Mouse (Mus musculus) forebrain, embryonic 12.5 days (tissue): ENCODE measurements at regions not wholly inside any gene's neighbourhood (a gene's known extent, or its start where the extent isn't known, plus 50 kb on each side); places are given as distances from the start of the nearest gene placed in this dataset.

Experiments
- ATAC-seq: fragments of 200-750 bp; cut with Nextera tagmentation; 2 replicates; pipeline ENCODE4 v1.8.0; 2017; ENCODE audit warnings: moderate TSS enrichment; ENCODE audit not compliant: low FRiP score
- H3K27ac ChIP-seq: fragments of 300-500 bp; sonication (generic); 2 replicates; pipeline ENCODE4 v1.5.1; 2016; ENCODE audit warnings: mild to moderate bottlenecking
- H3K27me3 ChIP-seq: fragments of 300-500 bp; sonication (generic); 2 replicates; pipeline ENCODE4 v1.6.1; 2016; ENCODE audit warnings: mild to moderate bottlenecking
- H3K36me3 ChIP-seq: fragments of 300-500 bp; sonication (generic); replicated peaks from 2 replicates; pipeline ENCODE4 v1.6.1; 2016; ENCODE audit warnings: mild to moderate bottlenecking
- H3K4me1 ChIP-seq: fragments of 300-500 bp; sonication (generic); 2 replicates; pipeline ENCODE4 v1.6.1; 2016
- H3K4me2 ChIP-seq: fragments of 300-500 bp; sonication (generic); 2 replicates; pipeline ENCODE4 v1.6.1; 2016; ENCODE audit warnings: mild to moderate bottlenecking, moderate library complexity
- H3K4me3 ChIP-seq: fragments of 300-500 bp; sonication (generic); replicated peaks from 2 replicates; pipeline ENCODE4 v1.5.1; 2016; ENCODE audit warnings: mild to moderate bottlenecking
- H3K9ac ChIP-seq: fragments of 300-500 bp; sonication (generic); 2 replicates; pipeline ENCODE4 v1.6.1; 2016; ENCODE audit warnings: mild to moderate bottlenecking
- H3K9me3 ChIP-seq: fragments of 300-500 bp; sonication (generic); 2 replicates; pipeline ENCODE4 v1.6.1; 2016
- whole genome bisulfite sequencing: fragments of 180-500 bp; shearing (Covaris S2); methylation state at CpG from one replicate; pipeline ENCODE4 v1.1.7; 2016; 5-methylcytosine and 5-hydroxymethylcytosine counted together

GRCm38 (mm10) chr3:34485345-34486223 lies 164.6 kb upstream of the Sox2 start:
- H3K27ac ChIP-seq, result no peak overlapping the region
- H3K4me3 ChIP-seq, result no peak overlapping the region
- 39% methylated on average over 15 of the region's 15 CpGs for WGBS
- H3K36me3 ChIP-seq, result no peaks in the 10 kb centered on the region
- H3K4me1 ChIP-seq, result peaks cover 29% of the 10 kb centered on the region
- no peak overlapping the region for H3K9ac ChIP-seq
- peaks cover 16% of the 10 kb centered on the region for H3K27me3 ChIP-seq
- H3K4me2 ChIP-seq, result no peak overlapping the region
- H3K9me3 ChIP-seq, result no peaks in the 10 kb centered on the region
- ATAC-seq, result no peak

GRCm38 (mm10) chr3:34483934-34484333 lies 166.3 kb upstream of the Sox2 start:
- Histone ChIP-seq H3K4me1 (peaks cover 29% of the 10 kb centered on the region), H3K27ac (no peak overlapping the region), H3K36me3 (no peaks in the 10 kb centered on the region), H3K9ac (no peak overlapping the region), H3K27me3 (peaks cover 16% of the 10 kb centered on the region), H3K9me3 (no peaks in the 10 kb centered on the region), H3K4me3 (no peak overlapping the region), H3K4me2 (no peak overlapping the region)
- WGBS, result 80% methylated on average over 3 of the region's 3 CpGs
- ATAC-seq, result no peak

DNA sequence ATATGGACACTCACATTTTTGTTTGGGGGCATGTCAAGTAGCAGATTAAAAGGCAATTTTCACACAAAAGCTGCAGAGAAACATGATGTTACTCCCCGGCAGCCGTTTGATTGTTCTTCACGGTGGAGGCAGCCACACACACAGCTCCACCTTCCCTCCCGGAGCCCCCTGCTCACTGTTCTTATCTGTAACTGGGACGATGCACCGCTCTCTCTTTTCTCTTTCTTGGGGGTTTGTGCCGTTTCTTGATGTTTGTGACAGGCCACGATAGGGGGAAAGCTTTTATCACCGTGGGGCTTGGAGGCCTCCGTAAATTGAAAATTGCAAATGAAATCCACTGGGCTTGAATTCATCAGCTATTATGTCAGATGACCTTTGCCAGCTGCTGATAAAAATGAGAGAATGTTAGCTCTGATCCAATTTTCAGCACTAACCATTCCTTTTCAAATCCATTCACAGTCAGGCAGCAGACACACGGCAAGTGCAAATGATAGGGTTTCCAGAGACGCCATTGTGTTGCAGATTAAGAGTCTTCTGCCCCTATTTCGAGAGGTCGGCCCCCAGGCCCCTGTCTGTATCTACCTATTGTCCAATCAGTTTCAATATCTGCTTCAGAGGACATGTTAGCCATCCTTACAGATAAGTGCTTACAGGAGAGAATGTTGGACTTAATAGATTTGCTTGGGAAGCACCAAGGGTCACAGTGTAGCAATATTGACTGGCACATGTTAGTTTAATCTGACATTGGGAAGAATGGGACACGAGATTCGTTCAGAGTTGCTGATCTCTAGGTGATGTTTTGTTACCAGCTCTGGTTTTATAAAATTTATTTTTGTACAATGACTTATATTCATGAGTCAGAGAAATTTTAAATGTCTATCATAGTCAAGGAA lies 168.1 kb upstream of the Sox2 start:
- 22% methylated on average over 16 of the region's 16 CpGs for WGBS
- Histone ChIP-seq H3K9me3 (no peaks in the 10 kb centered on the region), H3K9ac (no peak overlapping the region), H3K4me1 (peaks cover 29% of the 10 kb centered on the region), H3K36me3 (no peaks in the 10 kb centered on the region), H3K27me3 (peaks cover 11% of the 10 kb centered on the region), H3K4me2 (0 out of 2 replicates have a peak overlapping the region, but pooled peaks have one; percentile 21), H3K4me3 (no peak overlapping the region), H3K27ac (peak overlapping the region; percentile 54)
- ATAC-seq, result peak; percentile 68

DNA sequence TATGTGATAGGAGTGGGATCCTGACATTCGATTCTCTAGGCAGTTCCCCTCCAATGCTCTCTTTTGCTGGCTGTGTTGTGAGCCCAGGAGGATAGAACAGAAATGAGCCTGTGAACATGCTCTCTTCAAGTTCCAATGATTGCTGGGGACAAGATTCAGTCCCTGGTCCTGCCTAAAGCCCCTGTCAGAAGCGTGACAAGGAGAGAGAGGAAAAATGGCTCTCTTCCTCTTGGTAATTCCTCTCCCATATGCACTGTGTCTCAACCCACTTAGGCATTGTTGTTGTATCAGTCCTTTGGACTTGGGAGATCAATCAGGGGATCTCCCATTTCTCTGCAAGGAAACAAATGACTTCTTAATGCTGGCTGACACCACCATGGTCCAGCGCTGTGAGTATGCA lies 168.9 kb upstream of the Sox2 start:
- H3K9ac ChIP-seq, result no peak overlapping the region
- no peak overlapping the region for H3K4me3 ChIP-seq
- peaks cover 11% of the 10 kb centered on the region for H3K27me3 ChIP-seq
- no peaks in the 10 kb centered on the region for H3K36me3 ChIP-seq
- H3K9me3 ChIP-seq, result no peaks in the 10 kb centered on the region
- no peak for ATAC-seq
- WGBS, result 55% methylated on average over 3 of the region's 3 CpGs
- peaks cover 23% of the 10 kb centered on the region for H3K4me1 ChIP-seq
- H3K27ac ChIP-seq, result peak overlapping the region; percentile 69
- H3K4me2 ChIP-seq, result no peak overlapping the region

DNA sequence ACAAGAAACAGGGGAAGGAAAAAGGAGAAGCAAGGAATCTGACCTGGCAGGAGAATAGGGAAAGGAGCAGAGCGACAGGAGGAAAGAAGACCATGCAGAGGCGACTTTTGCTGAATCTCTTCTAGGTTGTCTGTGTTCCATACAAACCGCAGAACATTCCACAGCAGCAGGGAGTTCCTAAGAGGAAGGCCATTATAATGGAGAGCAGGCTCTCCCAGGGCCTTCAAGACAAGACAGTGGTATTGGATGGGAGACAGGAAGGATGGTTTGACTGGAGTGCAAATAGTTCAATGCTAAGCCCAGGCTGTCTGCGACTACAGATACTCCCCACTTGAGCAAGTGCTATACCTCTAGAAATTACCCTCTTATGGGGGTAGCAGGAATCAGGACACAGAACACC lies 176.1 kb upstream of the Sox2 start:
- Histone ChIP-seq H3K4me2 (no peak overlapping the region), H3K27me3 (no peaks in the 10 kb centered on the region), H3K27ac (no peak overlapping the region), H3K4me1 (no peaks in the 10 kb centered on the region), H3K9me3 (no peaks in the 10 kb centered on the region), H3K9ac (no peak overlapping the region), H3K4me3 (no peak overlapping the region), H3K36me3 (no peaks in the 10 kb centered on the region)
- ATAC-seq, result no peak
- WGBS, result 44% methylated on average over 4 of the region's 4 CpGs

DNA sequence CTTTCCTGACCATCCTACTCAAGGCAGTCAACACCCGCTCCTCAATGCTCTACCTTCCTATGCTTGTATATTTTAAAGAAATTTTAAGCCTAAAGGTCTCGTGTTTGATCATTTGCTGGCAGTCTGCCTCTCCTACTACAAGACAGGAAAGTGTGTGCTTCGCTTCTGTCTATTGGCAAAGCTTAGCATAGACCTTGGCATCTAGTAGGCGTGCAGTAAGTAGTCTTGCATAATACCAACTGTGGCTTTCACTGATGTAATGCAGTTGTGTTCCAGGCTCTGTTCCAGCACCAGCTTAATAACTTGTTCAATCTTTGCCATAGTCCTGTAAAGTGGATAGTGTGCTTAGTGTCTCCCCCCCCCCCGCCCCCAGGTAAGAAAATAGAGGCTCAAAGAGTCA lies 179.5 kb upstream of the Sox2 start:
- ATAC-seq, result no peak
- no peak overlapping the region for H3K4me3 ChIP-seq
- H3K4me2 ChIP-seq, result no peak overlapping the region
- no peaks in the 10 kb centered on the region for H3K9me3 ChIP-seq
- H3K27ac ChIP-seq, result no peak overlapping the region
- no peaks in the 10 kb centered on the region for H3K36me3 ChIP-seq
- 87% methylated on average over 5 of the region's 5 CpGs for WGBS
- H3K9ac ChIP-seq, result no peak overlapping the region
- H3K4me1 ChIP-seq, result peaks cover 10% of the 10 kb centered on the region
- H3K27me3 ChIP-seq, result no peaks in the 10 kb centered on the region

- no peaks in the 10 kb centered on the region for H3K36me3 ChIP-seq
- no peak for ATAC-seq
- H3K9ac ChIP-seq, result no peak overlapping the region
- no peak overlapping the region for H3K4me2 ChIP-seq
- 93% methylated on average over 2 of the region's 2 CpGs for WGBS
- H3K27me3 ChIP-seq, result no peaks in the 10 kb centered on the region
- peaks cover 18% of the 10 kb centered on the region for H3K4me1 ChIP-seq
- H3K27ac ChIP-seq, result no peak overlapping the region
- H3K9me3 ChIP-seq, result no peaks in the 10 kb centered on the region
- no peak overlapping the region for H3K4me3 ChIP-seq
These were observed 180.3 kb upstream of the Sox2 start for GRCm38 (mm10) chr3:34469946-34470345.

DNA sequence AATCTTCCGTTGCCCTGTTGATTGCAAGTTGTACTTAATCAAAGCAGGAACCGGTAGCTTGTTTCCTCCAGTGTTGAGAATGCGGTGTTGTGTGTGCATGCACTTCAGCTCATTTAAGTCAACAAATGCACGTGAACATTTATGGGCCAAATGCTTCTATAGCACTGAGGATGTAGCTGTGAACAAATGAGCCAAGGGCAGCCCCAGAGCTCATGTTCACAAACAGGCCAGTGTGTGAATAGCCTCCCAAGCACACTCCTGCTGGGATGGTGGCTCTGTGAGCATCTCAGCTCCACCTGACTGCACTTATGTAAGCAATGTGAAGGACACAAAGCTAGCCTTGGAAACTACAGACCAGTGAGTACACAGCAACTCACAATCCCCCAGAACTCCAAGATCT lies 183.9 kb upstream of the Sox2 start:
- Histone ChIP-seq H3K27ac (peak overlapping the region; percentile 66), H3K4me2 (no peak overlapping the region), H3K36me3 (no peaks in the 10 kb centered on the region), H3K4me1 (peaks cover 22% of the 10 kb centered on the region), H3K4me3 (no peak overlapping the region), H3K9me3 (no peaks in the 10 kb centered on the region), H3K9ac (no peak overlapping the region), H3K27me3 (no peaks in the 10 kb centered on the region)
- ATAC-seq, result no peak
- WGBS, result 39% methylated on average over 4 of the region's 4 CpGs

GRCm38 (mm10) chr3:34465040-34465831 lies 185.0 kb upstream of the Sox2 start:
- H3K4me2 ChIP-seq, result peak overlapping the region; percentile 25
- H3K4me3 ChIP-seq, result no peak overlapping the region
- H3K27me3 ChIP-seq, result no peaks in the 10 kb centered on the region
- H3K27ac ChIP-seq, result peak overlapping the region; percentile 66
- H3K9me3 ChIP-seq, result no peaks in the 10 kb centered on the region
- peaks cover 22% of the 10 kb centered on the region for H3K4me1 ChIP-seq
- ATAC-seq, result peak; percentile 86
- WGBS, result 31% methylated on average over 17 of the region's 17 CpGs
- no peak overlapping the region for H3K9ac ChIP-seq
- no peaks in the 10 kb centered on the region for H3K36me3 ChIP-seq

GRCm38 (mm10) chr3:34458766-34459165 lies 191.4 kb upstream of the Sox2 start:
- H3K4me2 ChIP-seq, result no peak overlapping the region
- peaks cover 18% of the 10 kb centered on the region for H3K4me1 ChIP-seq
- no peaks in the 10 kb centered on the region for H3K27me3 ChIP-seq
- H3K4me3 ChIP-seq, result no peak overlapping the region
- no peak overlapping the region for H3K27ac ChIP-seq
- no peak overlapping the region for H3K9ac ChIP-seq
- H3K36me3 ChIP-seq, result no peaks in the 10 kb centered on the region
- no peaks in the 10 kb centered on the region for H3K9me3 ChIP-seq
- WGBS, result 81% methylated on average over 6 of the region's 6 CpGs
- no peak for ATAC-seq

- Histone ChIP-seq H3K27me3 (no peaks in the 10 kb centered on the region), H3K27ac (no peak overlapping the region), H3K4me1 (peaks cover 18% of the 10 kb centered on the region), H3K4me3 (no peak overlapping the region), H3K4me2 (no peak overlapping the region), H3K9me3 (no peaks in the 10 kb centered on the region), H3K36me3 (no peaks in the 10 kb centered on the region), H3K9ac (no peak overlapping the region)
- 83% methylated on average over 1 of the region's 1 CpGs for WGBS
- no peak for ATAC-seq
These were observed 192.4 kb upstream of the Sox2 start for GRCm38 (mm10) chr3:34457821-34458220.
